Mouse (Mus musculus) neural tube, embryonic 11.5 days (tissue): Measurements from ENCODE around the gene Dscam. TPM values are rescaled to one million over a fixed set of nuclear protein-coding genes. Genes with fewer than 3 reads are reported as not detected.

ENCODE experiments used
- ATAC-seq: fragments of 200-750 bp; cut with Nextera tagmentation; 2 replicates; pipeline ENCODE4 v1.8.0; 2017; ENCODE audit warnings: moderate number of reproducible peaks, mild to moderate bottlenecking, moderate TSS enrichment, moderate library complexity; ENCODE audit not compliant: insufficient read depth, low FRiP score, low TSS enrichment
- DNase-seq: peaks from one replicate; pipeline ENCODE4 v3.0.0-alpha.2; 2015; ENCODE audit warnings: low spot score
- H3K27ac ChIP-seq: fragments of 300-500 bp; sonication (generic); 2 replicates; pipeline ENCODE4 v1.5.1; 2014; ENCODE audit warnings: low read depth, mild to moderate bottlenecking, low read length
- H3K27me3 ChIP-seq: fragments of 300-500 bp; sonication (generic); 2 replicates; pipeline ENCODE4 v1.6.1; 2014; ENCODE audit warnings: mild to moderate bottlenecking, low read length, mixed read lengths; ENCODE audit not compliant: control insufficient read depth, insufficient read depth
- H3K36me3 ChIP-seq: fragments of 300-500 bp; sonication (generic); 2 replicates; pipeline ENCODE4 v1.6.1; 2014; ENCODE audit warnings: mild to moderate bottlenecking, low read length, moderate library complexity, mixed read lengths; ENCODE audit not compliant: control insufficient read depth, insufficient read depth
- H3K4me1 ChIP-seq: fragments of 300-500 bp; sonication (generic); 2 replicates; pipeline ENCODE4 v1.6.1; 2014; ENCODE audit warnings: low read length, mixed read lengths; ENCODE audit not compliant: control insufficient read depth, insufficient read depth
- H3K4me2 ChIP-seq: fragments of 300-500 bp; sonication (generic); 2 replicates; pipeline ENCODE4 v1.6.1; 2014; ENCODE audit warnings: low read depth, mild to moderate bottlenecking, moderate library complexity
- H3K4me3 ChIP-seq: fragments of 300-500 bp; sonication (generic); 2 replicates; pipeline ENCODE4 v1.5.1; 2014; ENCODE audit warnings: low read depth, low read length
- H3K9ac ChIP-seq: fragments of 300-500 bp; sonication (generic); 2 replicates; pipeline ENCODE4 v1.6.1; 2014; ENCODE audit warnings: mild to moderate bottlenecking, low read length
- H3K9me3 ChIP-seq: fragments of 300-500 bp; sonication (generic); 2 replicates; pipeline ENCODE4 v1.6.1; 2016; ENCODE audit warnings: low read length; ENCODE audit not compliant: control insufficient read depth
- WGBS: fragments of 180-500 bp; shearing (Covaris S2); extraction: QIAGEN DNeasy Blood & Tissue Kit; methylation state at CpG from one replicate; pipeline ENCODE4 v1.1.7; 2014; 5-methylcytosine and 5-hydroxymethylcytosine counted together
- polyA plus RNA-seq: library from polyadenylated mRNA; unstranded; fragments of >200 nt; fragmentation: Nextera tagmentation; extraction: Ambion mirVana; gene quantifications from 2 replicates; pipeline ENCODE4 v1.2.1, GENCODE M21; 2014

Gene Dscam
- polyA plus RNA-seq, 1 experiment from 2014 or later, result 1.4 TPM

GRCm38 (mm10) chr16:96846585-96846984, 324.0 kb downstream of the Dscam start:
- Histone ChIP-seq H3K9me3 (no peaks in the 10 kb centered on the region), H3K27ac (no peak overlapping the region)
- ATAC-seq, result 0 out of 2 replicates have a peak, but pooled peaks have one; percentile 49

GRCm38 (mm10) chr16:96846113-96846512, 324.4 kb downstream of the Dscam start:
- Histone ChIP-seq H3K27me3 (no peaks in the 10 kb centered on the region), H3K4me3 (no peak overlapping the region), H3K36me3 (no peaks in the 10 kb centered on the region), H3K4me1 (0 out of 2 replicates have a peak, but pooled peaks cover 4% of the 10 kb centered on the region), H3K9ac (no peak overlapping the region), H3K4me2 (no peak overlapping the region), H3K27ac (no peak overlapping the region), H3K9me3 (no peaks in the 10 kb centered on the region)
- DNase-seq, result no peak
- 38% methylated on average over 3 of the region's 3 CpGs for WGBS
- ATAC-seq, result peak; percentile 75

More at GRCm38 (mm10) chr16:96846585-96846984, 324.0 kb downstream of the Dscam start:
- H3K4me3 ChIP-seq, result no peak overlapping the region
- H3K4me2 ChIP-seq, result no peak overlapping the region
- DNase-seq, result no peak
- 0 out of 2 replicates have a peak, but pooled peaks cover 4% of the 10 kb centered on the region for H3K4me1 ChIP-seq
- H3K9ac ChIP-seq, result no peak overlapping the region
- H3K27me3 ChIP-seq, result no peaks in the 10 kb centered on the region
- 50% methylated on average over 1 of the region's 1 CpGs for WGBS
- no peaks in the 10 kb centered on the region for H3K36me3 ChIP-seq

- ATAC-seq (0 out of 2 replicates have a peak, but pooled peaks have one; percentile 28), DNase-seq (no peak)
- H3K9me3 ChIP-seq, result no peaks in the 10 kb centered on the region
- no peaks in the 10 kb centered on the region for H3K36me3 ChIP-seq
- no peak overlapping the region for H3K4me3 ChIP-seq
- H3K4me1 ChIP-seq, result 0 out of 2 replicates have a peak, but pooled peaks cover 4% of the 10 kb centered on the region
- no peak overlapping the region for H3K4me2 ChIP-seq
- H3K9ac ChIP-seq, result no peak overlapping the region
- no peaks in the 10 kb centered on the region for H3K27me3 ChIP-seq
- 60% methylated on average over 3 of the region's 3 CpGs for WGBS
- no peak overlapping the region for H3K27ac ChIP-seq
Observed at GRCm38 (mm10) chr16:96845475-96846098, 325.0 kb downstream of the Dscam start.

- ATAC-seq (no peak), DNase-seq (no peak)
- Histone ChIP-seq H3K4me3 (no peak overlapping the region), H3K9me3 (no peaks in the 10 kb centered on the region), H3K27me3 (no peaks in the 10 kb centered on the region), H3K9ac (no peak overlapping the region), H3K36me3 (no peaks in the 10 kb centered on the region), H3K4me1 (0 out of 2 replicates have a peak, but pooled peaks cover 4% of the 10 kb centered on the region), H3K27ac (no peak overlapping the region), H3K4me2 (no peak overlapping the region)
- WGBS, result 69% methylated on average over 9 of the region's 9 CpGs
Observed at GRCm38 (mm10) chr16:96843691-96844400, 326.7 kb downstream of the Dscam start.

GRCm38 (mm10) chr16:96842829-96843360, 327.7 kb downstream of the Dscam start:
- H3K4me1 ChIP-seq, result 0 out of 2 replicates have a peak, but pooled peaks cover 4% of the 10 kb centered on the region
- no peak overlapping the region for H3K4me3 ChIP-seq
- WGBS, result 89% methylated on average over 3 of the region's 3 CpGs
- H3K4me2 ChIP-seq, result no peak overlapping the region
- no peaks in the 10 kb centered on the region for H3K9me3 ChIP-seq
- no peak for ATAC-seq
- no peak overlapping the region for H3K27ac ChIP-seq
- no peak for DNase-seq
- no peaks in the 10 kb centered on the region for H3K27me3 ChIP-seq
- H3K9ac ChIP-seq, result no peak overlapping the region
- H3K36me3 ChIP-seq, result no peaks in the 10 kb centered on the region

GRCm38 (mm10) chr16:96819649-96820048, 350.9 kb downstream of the Dscam start:
- no peak overlapping the region for H3K27ac ChIP-seq
- H3K36me3 ChIP-seq, result no peaks in the 10 kb centered on the region
- H3K4me1 ChIP-seq, result no peaks in the 10 kb centered on the region
- no peak overlapping the region for H3K9ac ChIP-seq
- no peak overlapping the region for H3K4me2 ChIP-seq
- no peaks in the 10 kb centered on the region for H3K27me3 ChIP-seq
- ATAC-seq (peak; percentile 41; the same call in 1 of the 2 replicates), DNase-seq (peak; percentile 84)
- H3K9me3 ChIP-seq, result no peaks in the 10 kb centered on the region
- no peak overlapping the region for H3K4me3 ChIP-seq
- WGBS, result 23% methylated on average over 16 of the region's 16 CpGs

GRCm38 (mm10) chr16:96806298-96806697, 364.3 kb downstream of the Dscam start:
- H3K27me3 ChIP-seq, result no peaks in the 10 kb centered on the region
- no peak overlapping the region for H3K9ac ChIP-seq
- no peak overlapping the region for H3K27ac ChIP-seq
- no peaks in the 10 kb centered on the region for H3K4me1 ChIP-seq
- no peaks in the 10 kb centered on the region for H3K36me3 ChIP-seq
- no peaks in the 10 kb centered on the region for H3K9me3 ChIP-seq
- WGBS, result 93% methylated on average over 1 of the region's 1 CpGs
- no peak overlapping the region for H3K4me2 ChIP-seq
- no peak for ATAC-seq
- H3K4me3 ChIP-seq, result no peak overlapping the region
- no peak for DNase-seq

- H3K4me2 ChIP-seq, result no peak overlapping the region
- no peaks in the 10 kb centered on the region for H3K36me3 ChIP-seq
- 85% methylated on average over 2 of the region's 2 CpGs for WGBS
- no peak overlapping the region for H3K4me3 ChIP-seq
- no peak for DNase-seq
- no peak for ATAC-seq
- no peaks in the 10 kb centered on the region for H3K4me1 ChIP-seq
- H3K27me3 ChIP-seq, result no peaks in the 10 kb centered on the region
- H3K27ac ChIP-seq, result no peak overlapping the region
- no peaks in the 10 kb centered on the region for H3K9me3 ChIP-seq
- H3K9ac ChIP-seq, result no peak overlapping the region
Observed at GRCm38 (mm10) chr16:96802636-96803035, 367.9 kb downstream of the Dscam start.
